Mouse (Mus musculus): ENCODE results near the gene Nxn. TPM values are rescaled to one million over a fixed set of nuclear protein-coding genes. Genes with fewer than 3 reads are reported as not detected.

Nxn gene
- polyA plus RNA-seq, 1 experiment from 2014 or later, result 26.0 TPM

GRCm38 (mm10) chr11:76337236-76337635, 61.7 kb downstream of the Nxn start:
- no peak overlapping the region for H3K9ac ChIP-seq (ENCODE audit: low read depth, low read length)
- H3K27ac ChIP-seq, result no peak overlapping the region
- H3K4me1 ChIP-seq (replicated peaks; ENCODE audit: insufficient read depth, low read length), result peaks cover 17% of the 10 kb centered on the region; the same call in 1 of the 2 replicates
- H3K4me3 ChIP-seq (replicated peaks; ENCODE audit: low read depth, low read length), result no peak overlapping the region
- no peaks in the 10 kb centered on the region for H3K9me3 ChIP-seq (replicated peaks; ENCODE audit: low read length)
- ATAC-seq (replicated peaks; ENCODE audit: low FRiP score, low read depth), result no peak
- no peak for DNase-seq (ENCODE audit: low spot score)
- WGBS, result 72% methylated on average over 9 of the region's 9 CpGs
- no peak for TF ChIP-seq CTCF (IDR thresholded peaks at IDR 0.05; ENCODE audit: low read depth)
- H3K27me3 ChIP-seq (ENCODE audit: insufficient read depth, low read length), result no peaks in the 10 kb centered on the region
- H3K4me2 ChIP-seq (ENCODE audit: low read length), result no peak overlapping the region
- no peaks in the 10 kb centered on the region for H3K36me3 ChIP-seq (ENCODE audit: insufficient read depth, low read length)

GRCm38 (mm10) chr11:76336224-76336623, 62.7 kb downstream of the Nxn start:
- no peak overlapping the region for H3K27ac ChIP-seq
- no peak for ATAC-seq (replicated peaks; ENCODE audit: low FRiP score, low read depth)
- H3K27me3 ChIP-seq (ENCODE audit: insufficient read depth, low read length), result no peaks in the 10 kb centered on the region

GRCm38 (mm10) chr11:76334966-76335365, 64.0 kb downstream of the Nxn start:
- H3K4me2 ChIP-seq (ENCODE audit: low read length), result no peak overlapping the region
- peaks cover 7% of the 10 kb centered on the region; the same call in 1 of the 2 replicates for H3K4me1 ChIP-seq (replicated peaks; ENCODE audit: insufficient read depth, low read length)
- no peak overlapping the region for H3K4me3 ChIP-seq (replicated peaks; ENCODE audit: low read depth, low read length)
- H3K9me3 ChIP-seq (replicated peaks; ENCODE audit: low read length), result no peaks in the 10 kb centered on the region
- no peaks in the 10 kb centered on the region for H3K36me3 ChIP-seq (ENCODE audit: insufficient read depth, low read length)
- H3K27ac ChIP-seq, result no peak overlapping the region
- no peaks in the 10 kb centered on the region for H3K27me3 ChIP-seq (ENCODE audit: insufficient read depth, low read length)
- DNase-seq (ENCODE audit: low spot score), result no peak
- no peak for ATAC-seq (replicated peaks; ENCODE audit: low FRiP score, low read depth)
- no peak for TF ChIP-seq CTCF (IDR thresholded peaks at IDR 0.05; ENCODE audit: low read depth)
- WGBS, result 86% methylated on average over 10 of the region's 10 CpGs
- H3K9ac ChIP-seq (ENCODE audit: low read depth, low read length), result no peak overlapping the region

More at GRCm38 (mm10) chr11:76336224-76336623, 62.7 kb downstream of the Nxn start:
- TF ChIP-seq CTCF (IDR thresholded peaks at IDR 0.05; ENCODE audit: low read depth), result no peak
- Histone ChIP-seq H3K9me3 (replicated peaks; ENCODE audit: low read length) (no peaks in the 10 kb centered on the region), H3K9ac (ENCODE audit: low read depth, low read length) (no peak overlapping the region), H3K36me3 (ENCODE audit: insufficient read depth, low read length) (no peaks in the 10 kb centered on the region), H3K4me1 (replicated peaks; ENCODE audit: insufficient read depth, low read length) (peaks cover 13% of the 10 kb centered on the region; the same call in 1 of the 2 replicates), H3K4me2 (ENCODE audit: low read length) (no peak overlapping the region), H3K4me3 (replicated peaks; ENCODE audit: low read depth, low read length) (no peak overlapping the region)
- no peak for DNase-seq (ENCODE audit: low spot score)

GRCm38 (mm10) chr11:76332240-76332639, 66.7 kb downstream of the Nxn start:
- H3K27ac ChIP-seq, result peak overlapping the region; percentile 56
- no peak overlapping the region for H3K9ac ChIP-seq (ENCODE audit: low read depth, low read length)
- H3K36me3 ChIP-seq (ENCODE audit: insufficient read depth, low read length), result no peaks in the 10 kb centered on the region
- TF ChIP-seq CTCF (IDR thresholded peaks at IDR 0.05; ENCODE audit: low read depth), result no peak
- WGBS, result 22% methylated on average over 5 of the region's 5 CpGs
- H3K4me3 ChIP-seq (replicated peaks; ENCODE audit: low read depth, low read length), result no peak overlapping the region
- no peaks in the 10 kb centered on the region for H3K9me3 ChIP-seq (replicated peaks; ENCODE audit: low read length)
- H3K27me3 ChIP-seq (ENCODE audit: insufficient read depth, low read length), result no peaks in the 10 kb centered on the region
- DNase-seq (ENCODE audit: low spot score) (peak; percentile 68), ATAC-seq (replicated peaks; ENCODE audit: low FRiP score, low read depth) (no peak)
- H3K4me2 ChIP-seq (ENCODE audit: low read length), result 0 out of 2 replicates have a peak overlapping the region, but pooled peaks have one; percentile 16
- peaks cover 13% of the 10 kb centered on the region; the same call in 1 of the 2 replicates for H3K4me1 ChIP-seq (replicated peaks; ENCODE audit: insufficient read depth, low read length)

- Histone ChIP-seq H3K4me2 (ENCODE audit: low read length) (no peak overlapping the region), H3K4me1 (replicated peaks; ENCODE audit: insufficient read depth, low read length) (peaks cover 26% of the 10 kb centered on the region), H3K27ac (no peak overlapping the region), H3K27me3 (ENCODE audit: insufficient read depth, low read length) (no peaks in the 10 kb centered on the region), H3K4me3 (replicated peaks; ENCODE audit: low read depth, low read length) (no peak overlapping the region), H3K36me3 (ENCODE audit: insufficient read depth, low read length) (no peaks in the 10 kb centered on the region), H3K9me3 (replicated peaks; ENCODE audit: low read length) (no peaks in the 10 kb centered on the region), H3K9ac (ENCODE audit: low read depth, low read length) (no peak overlapping the region)
- DNase-seq (ENCODE audit: low spot score) (no peak), ATAC-seq (replicated peaks; ENCODE audit: low FRiP score, low read depth) (no peak)
- WGBS, result 43% methylated on average over 2 of the region's 2 CpGs
- no peak for TF ChIP-seq CTCF (IDR thresholded peaks at IDR 0.05; ENCODE audit: low read depth)
Measured at GRCm38 (mm10) chr11:76328522-76329290, 70.2 kb downstream of the Nxn start.

GRCm38 (mm10) chr11:76328084-76328483, 70.9 kb downstream of the Nxn start:
- peaks cover 30% of the 10 kb centered on the region for H3K4me1 ChIP-seq (replicated peaks; ENCODE audit: insufficient read depth, low read length)
- H3K9me3 ChIP-seq (replicated peaks; ENCODE audit: low read length), result no peaks in the 10 kb centered on the region
- DNase-seq (ENCODE audit: low spot score) (no peak), ATAC-seq (replicated peaks; ENCODE audit: low FRiP score, low read depth) (no peak)
- H3K27ac ChIP-seq, result no peak overlapping the region
- no peak overlapping the region for H3K4me2 ChIP-seq (ENCODE audit: low read length)
- no peaks in the 10 kb centered on the region for H3K36me3 ChIP-seq (ENCODE audit: insufficient read depth, low read length)
- WGBS, result 38% methylated on average over 11 of the region's 11 CpGs
- H3K9ac ChIP-seq (ENCODE audit: low read depth, low read length), result no peak overlapping the region
- no peak overlapping the region for H3K4me3 ChIP-seq (replicated peaks; ENCODE audit: low read depth, low read length)
- TF ChIP-seq CTCF (IDR thresholded peaks at IDR 0.05; ENCODE audit: low read depth), result no peak
- no peaks in the 10 kb centered on the region for H3K27me3 ChIP-seq (ENCODE audit: insufficient read depth, low read length)
